Mouse (Mus musculus): Measurements from ENCODE around the gene Olfr823. TPM values are rescaled to one million over a fixed set of nuclear protein-coding genes. Genes with fewer than 3 reads are reported as not detected.

The Olfr823 gene
- 0.57 TPM for polyA plus RNA-seq (2014; fragmentation: Illumina TruSeq; extraction: RNeasy Lipid Tissue Mini Kit (QIAGEN cat#74804))

DNA sequence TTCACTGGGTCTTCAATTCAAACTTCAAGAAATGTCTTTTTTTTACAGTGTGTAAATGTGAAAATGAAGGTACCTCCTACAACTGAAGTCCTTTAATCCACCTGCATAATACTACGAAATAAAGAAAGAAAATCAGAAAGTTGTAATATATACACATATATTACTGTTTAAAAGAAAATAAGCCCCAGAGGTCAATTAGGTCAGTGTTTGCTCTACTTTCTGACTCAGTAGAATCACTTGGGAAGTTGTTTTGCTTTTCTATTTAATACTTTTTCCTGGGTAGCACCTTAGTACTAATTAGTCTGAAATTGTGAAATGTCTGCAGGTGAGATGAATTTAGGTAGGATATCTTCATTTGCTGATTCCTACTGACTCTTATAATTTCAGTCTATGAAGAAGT is at the start of gene Olfr823:
TSS of gene Olfr823 (minus strand) at position 101 of the 400 bp plus-strand sequence.

DNA sequence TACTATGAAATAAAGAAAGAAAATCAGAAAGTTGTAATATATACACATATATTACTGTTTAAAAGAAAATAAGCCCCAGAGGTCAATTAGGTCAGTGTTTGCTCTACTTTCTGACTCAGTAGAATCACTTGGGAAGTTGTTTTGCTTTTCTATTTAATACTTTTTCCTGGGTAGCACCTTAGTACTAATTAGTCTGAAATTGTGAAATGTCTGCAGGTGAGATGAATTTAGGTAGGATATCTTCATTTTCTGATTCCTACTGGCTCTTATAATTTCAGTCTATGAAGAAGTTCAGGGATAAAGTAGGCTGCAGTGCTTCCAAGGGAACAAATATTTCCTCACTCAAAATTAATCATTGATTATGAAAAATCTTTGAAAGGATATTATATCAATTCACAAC is 14.7 kb upstream of the Olfr823 start, which contains the start of gene Olfr824:
TSS of gene Olfr824 (minus strand) at position 101 of the 400 bp plus-strand sequence.

DNA sequence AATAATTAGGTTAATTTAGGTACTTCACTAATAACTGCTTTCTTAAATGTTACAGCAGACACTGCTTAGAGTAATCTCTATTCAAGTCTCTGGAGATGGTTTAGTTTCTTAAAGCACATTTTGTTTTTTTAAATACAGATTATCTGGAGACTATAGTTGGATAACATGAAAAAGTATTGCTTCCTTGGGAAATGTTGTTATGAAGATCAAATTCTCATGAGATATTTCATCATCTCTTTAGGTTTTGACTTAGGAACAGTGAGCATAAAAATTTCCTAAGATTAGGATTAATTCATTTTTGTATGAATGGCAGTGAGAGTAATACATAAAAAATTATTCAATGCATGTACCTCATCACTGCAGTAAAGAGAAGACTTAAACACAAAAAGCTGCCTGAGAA is 44.3 kb downstream of the Olfr823 start, which contains the start of gene Olfr822:
TSS of gene Olfr822 (plus strand) at position 301 of the 400 bp plus-strand sequence.

Other genes with a start within 250 kb of the Olfr823 start
- gene Olfr814, start 235.5 kb downstream of the Olfr823 start, polyA plus RNA-seq (2014; fragmentation: Illumina TruSeq; extraction: RNeasy Lipid Tissue Mini Kit (QIAGEN cat#74804)): not detected
- gene Olfr815, start 209.5 kb downstream of the Olfr823 start, polyA plus RNA-seq (2014; fragmentation: Illumina TruSeq; extraction: RNeasy Lipid Tissue Mini Kit (QIAGEN cat#74804)): not detected
- not detected for gene Olfr816, start 199.8 kb downstream of the Olfr823 start, polyA plus RNA-seq (2014; fragmentation: Illumina TruSeq; extraction: RNeasy Lipid Tissue Mini Kit (QIAGEN cat#74804))
- gene Olfr818, start 166.3 kb downstream of the Olfr823 start, polyA plus RNA-seq (2014; fragmentation: Illumina TruSeq; extraction: RNeasy Lipid Tissue Mini Kit (QIAGEN cat#74804)): not detected
- gene Olfr819, start 148.1 kb downstream of the Olfr823 start, polyA plus RNA-seq (2014; fragmentation: Illumina TruSeq; extraction: RNeasy Lipid Tissue Mini Kit (QIAGEN cat#74804)): 0.29 TPM
- not detected for gene Olfr247, start 139.2 kb downstream of the Olfr823 start, polyA plus RNA-seq (2014; fragmentation: Illumina TruSeq; extraction: RNeasy Lipid Tissue Mini Kit (QIAGEN cat#74804))
- not detected for gene Gm10310, start 130.3 kb downstream of the Olfr823 start, polyA plus RNA-seq (2014; fragmentation: Illumina TruSeq; extraction: RNeasy Lipid Tissue Mini Kit (QIAGEN cat#74804))
- gene Olfr820, start 102.8 kb downstream of the Olfr823 start, polyA plus RNA-seq (2014; fragmentation: Illumina TruSeq; extraction: RNeasy Lipid Tissue Mini Kit (QIAGEN cat#74804)): not detected
- gene Olfr821, start 85.0 kb downstream of the Olfr823 start, polyA plus RNA-seq (2014; fragmentation: Illumina TruSeq; extraction: RNeasy Lipid Tissue Mini Kit (QIAGEN cat#74804)): not detected
- gene Olfr822, start 44.2 kb downstream of the Olfr823 start, polyA plus RNA-seq (2014; fragmentation: Illumina TruSeq; extraction: RNeasy Lipid Tissue Mini Kit (QIAGEN cat#74804)): not detected
- gene Olfr824, start 14.6 kb upstream of the Olfr823 start, polyA plus RNA-seq (2014; fragmentation: Illumina TruSeq; extraction: RNeasy Lipid Tissue Mini Kit (QIAGEN cat#74804)): 0.57 TPM
- not detected for gene Olfr825, start 51.4 kb upstream of the Olfr823 start, polyA plus RNA-seq (2014; fragmentation: Illumina TruSeq; extraction: RNeasy Lipid Tissue Mini Kit (QIAGEN cat#74804))
- not detected for gene Olfr826, start 68.8 kb upstream of the Olfr823 start, polyA plus RNA-seq (2014; fragmentation: Illumina TruSeq; extraction: RNeasy Lipid Tissue Mini Kit (QIAGEN cat#74804))
- gene Olfr827, start 99.0 kb upstream of the Olfr823 start, polyA plus RNA-seq (2014; fragmentation: Illumina TruSeq; extraction: RNeasy Lipid Tissue Mini Kit (QIAGEN cat#74804)): not detected
- not detected for gene Neurod4, start 164.9 kb upstream of the Olfr823 start, polyA plus RNA-seq (2014; fragmentation: Illumina TruSeq; extraction: RNeasy Lipid Tissue Mini Kit (QIAGEN cat#74804))
- 0.63 TPM for gene Tespa1, start 207.5 kb upstream of the Olfr823 start, polyA plus RNA-seq (2014; fragmentation: Illumina TruSeq; extraction: RNeasy Lipid Tissue Mini Kit (QIAGEN cat#74804))